Mouse (Mus musculus): ENCODE measurements at regions not wholly inside any gene's neighbourhood (a gene's known extent, or its start where the extent isn't known, plus 50 kb on each side); places are given as distances from the start of the nearest gene placed in this dataset.

- no peak for DNase-seq
These were observed 60.4 kb upstream of the Tac1 start for GRCm38 (mm10) chr6:7494299-7494698.

- no peak for DNase-seq
These were observed 57.9 kb upstream of the Tac1 start for GRCm38 (mm10) chr6:7496766-7497165.

Measured in cerebellum, adult 9-10 months (tissue).